Mouse (Mus musculus) kidney, adult 2 months (tissue): ENCODE results near the gene Ngf. TPM values are rescaled to one million over a fixed set of nuclear protein-coding genes. Genes with fewer than 3 reads are reported as not detected.

ENCODE experiments used
- DNase-seq: peaks from one replicate; pipeline ENCODE4 v3.0.0; 2021
- H3K27ac ChIP-seq: fragments of 200-500 bp; 2 replicates; pipeline ENCODE4 v1.5.1; 2012; ENCODE audit warnings: low read depth, low read length, control low read depth, inconsistent platforms; ENCODE audit not compliant: insufficient read depth
- H3K27me3 ChIP-seq: fragments of 200-500 bp; replicated peaks from 2 replicates; pipeline ENCODE4 v1.6.1; 2012; ENCODE audit warnings: mild to moderate bottlenecking, moderate library complexity, low read length, inconsistent platforms; ENCODE audit not compliant: control insufficient read depth, insufficient read depth
- H3K36me3 ChIP-seq: fragments of 200-500 bp; 2 replicates; pipeline ENCODE4 v1.6.1; 2012; ENCODE audit warnings: mild to moderate bottlenecking, moderate library complexity, low read length, inconsistent platforms; ENCODE audit not compliant: control insufficient read depth, insufficient read depth
- H3K4me1 ChIP-seq: fragments of 200-500 bp; 2 replicates; pipeline ENCODE4 v1.6.1; 2011; ENCODE audit warnings: low read length; ENCODE audit not compliant: control insufficient read depth, insufficient read depth
- H3K4me3 ChIP-seq: fragments of 200-500 bp; 2 replicates; pipeline ENCODE4 v1.5.1; 2011; ENCODE audit warnings: mild to moderate bottlenecking, low read depth, low read length, control low read depth; ENCODE audit not compliant: insufficient read depth
- CTCF ChIP-seq: fragments of 200-500 bp; conservative IDR thresholded peaks from 2 replicates; pipeline ENCODE4 v1.5.1; 2011; ENCODE audit warnings: low read depth, mild to moderate bottlenecking, control low read depth, low read length, moderate library complexity, mixed read lengths; ENCODE audit not compliant: insufficient read depth, insufficient read length
- POLR2A ChIP-seq: fragments of 200-500 bp; IDR thresholded peaks from one replicate; pipeline ENCODE4 v1.6.1; 2011; ENCODE audit warnings: low read depth, low read length, control low read depth
- WGBS: fragments of 180-500 bp; shearing (Covaris S2); methylation state at CpG from one replicate; pipeline ENCODE4 v1.1.7; 2018; 5-methylcytosine and 5-hydroxymethylcytosine counted together
- polyA plus RNA-seq: library from polyadenylated mRNA; depleted of rRNA; stranded (reverse); fragments of >200 nt; gene quantifications from 2 replicates; pipeline ENCODE4 v1.2.3, GENCODE M21; 2012

The Ngf gene
- polyA plus RNA-seq, 1 experiment: 17.0 TPM

DNA sequence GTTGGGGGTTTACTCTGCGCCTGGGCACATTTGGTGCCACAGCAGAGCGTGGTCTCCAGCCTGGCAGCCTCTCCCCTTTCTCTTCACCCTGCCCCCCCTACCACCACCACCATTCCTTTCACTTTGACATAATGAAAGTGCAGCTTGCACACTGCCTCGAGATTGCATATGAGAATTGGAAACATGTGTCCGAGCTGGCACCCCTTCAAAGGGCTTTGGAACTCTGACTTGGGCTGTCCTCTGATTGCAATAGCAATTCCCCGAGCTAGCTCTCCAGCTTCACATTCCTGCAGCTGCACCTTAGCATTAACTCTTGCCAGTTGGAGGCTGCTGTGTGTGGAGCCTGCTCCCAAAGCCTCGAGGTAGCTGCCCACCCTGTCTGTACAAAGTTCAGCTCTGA, 56.8 kb downstream of the Ngf start:
- 54% methylated on average over 6 of the region's 6 CpGs for WGBS
- no peak for TF ChIP-seq CTCF
- no peak for TF ChIP-seq POLR2A
- Histone ChIP-seq H3K27me3 (no peaks in the 10 kb centered on the region), H3K4me1 (no peaks in the 10 kb centered on the region), H3K27ac (no peak overlapping the region), H3K36me3 (no peaks in the 10 kb centered on the region), H3K4me3 (no peak overlapping the region)
- peak; percentile 14 for DNase-seq

DNA sequence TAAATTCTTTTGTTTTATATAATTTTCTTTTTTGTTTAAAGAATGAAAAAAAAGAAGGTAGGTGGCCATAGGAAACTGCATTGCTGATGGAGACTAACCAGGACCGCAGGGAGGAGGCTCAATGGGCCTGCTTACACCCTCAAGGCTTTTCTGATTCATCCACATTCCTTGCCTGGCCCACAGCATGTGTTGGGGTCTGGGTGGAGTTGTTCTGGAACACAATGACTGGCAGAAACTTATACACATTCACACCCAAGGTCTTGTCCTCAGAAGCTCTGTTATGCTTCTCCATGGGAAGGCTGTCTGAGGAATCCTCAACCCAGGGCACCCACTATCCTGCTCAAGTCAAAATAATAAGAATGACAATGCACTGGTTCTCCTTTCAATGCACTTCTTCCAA, 65.0 kb downstream of the Ngf start:
- no peaks in the 10 kb centered on the region for H3K27me3 ChIP-seq
- WGBS: 88% methylated on average over 1 of the region's 1 CpGs

DNA sequence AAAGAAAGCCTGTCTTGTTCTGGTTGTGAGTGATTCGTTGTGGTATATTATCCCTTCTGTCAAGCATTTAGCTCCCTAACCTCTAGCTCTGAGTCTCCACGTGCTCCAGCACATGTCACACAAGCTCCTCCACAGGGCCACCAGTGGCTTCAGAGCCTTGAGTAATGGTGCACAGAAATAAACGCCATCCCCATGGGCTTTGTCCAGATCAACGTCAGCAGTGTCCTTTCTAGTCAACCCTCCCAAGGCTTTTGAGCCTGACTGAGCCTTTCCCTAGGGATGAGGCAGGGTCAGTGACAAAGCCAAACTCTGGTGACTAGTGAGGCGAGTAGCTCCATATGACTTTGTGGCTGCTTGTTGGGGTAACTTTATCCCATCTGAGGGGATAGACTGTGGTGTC, 73.9 kb downstream of the Ngf start:
- no peak overlapping the region for H3K4me3 ChIP-seq
- peak; percentile 17 for DNase-seq
- no peaks in the 10 kb centered on the region for H3K27me3 ChIP-seq
- H3K4me1 ChIP-seq: peaks cover 4% of the 10 kb centered on the region; the same call in 1 of the 2 replicates
- H3K36me3 ChIP-seq: no peaks in the 10 kb centered on the region
- no peak for TF ChIP-seq CTCF
- TF ChIP-seq POLR2A: no peak
- 66% methylated on average over 5 of the region's 5 CpGs for WGBS
- no peak overlapping the region for H3K27ac ChIP-seq

More for the DNA sequence above, 65.0 kb downstream of the Ngf start:
- H3K4me1 ChIP-seq: no peaks in the 10 kb centered on the region
- TF ChIP-seq CTCF (no peak), POLR2A (no peak)
- no peaks in the 10 kb centered on the region for H3K36me3 ChIP-seq
- no peak overlapping the region for H3K27ac ChIP-seq
- no peak overlapping the region for H3K4me3 ChIP-seq
- no peak for DNase-seq

DNA sequence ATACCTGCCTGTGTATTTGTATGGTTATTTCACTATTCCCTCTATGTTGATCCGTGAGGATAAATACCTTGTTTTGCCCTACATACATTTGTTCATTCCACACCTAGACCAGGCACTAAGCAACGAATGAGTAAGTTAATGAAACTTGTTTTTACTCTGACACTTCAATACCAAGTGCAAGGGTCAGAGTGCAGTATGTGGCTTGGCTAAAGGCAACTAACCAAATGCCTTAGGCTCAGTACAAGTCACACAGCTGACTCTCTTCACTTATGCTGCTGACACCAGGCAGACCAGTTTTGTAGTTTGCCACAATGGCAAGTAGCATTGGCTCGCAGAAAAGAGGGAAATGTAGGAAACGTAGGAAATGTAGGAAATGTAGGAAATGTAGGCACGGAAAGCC, 77.8 kb downstream of the Ngf start:
- Histone ChIP-seq H3K4me3 (no peak overlapping the region), H3K4me1 (peaks cover 4% of the 10 kb centered on the region; the same call in 1 of the 2 replicates), H3K27me3 (no peaks in the 10 kb centered on the region), H3K27ac (no peak overlapping the region), H3K36me3 (no peaks in the 10 kb centered on the region)
- WGBS: 66% methylated on average over 5 of the region's 5 CpGs
- no peak for TF ChIP-seq POLR2A
- DNase-seq: peak; percentile 61

DNA sequence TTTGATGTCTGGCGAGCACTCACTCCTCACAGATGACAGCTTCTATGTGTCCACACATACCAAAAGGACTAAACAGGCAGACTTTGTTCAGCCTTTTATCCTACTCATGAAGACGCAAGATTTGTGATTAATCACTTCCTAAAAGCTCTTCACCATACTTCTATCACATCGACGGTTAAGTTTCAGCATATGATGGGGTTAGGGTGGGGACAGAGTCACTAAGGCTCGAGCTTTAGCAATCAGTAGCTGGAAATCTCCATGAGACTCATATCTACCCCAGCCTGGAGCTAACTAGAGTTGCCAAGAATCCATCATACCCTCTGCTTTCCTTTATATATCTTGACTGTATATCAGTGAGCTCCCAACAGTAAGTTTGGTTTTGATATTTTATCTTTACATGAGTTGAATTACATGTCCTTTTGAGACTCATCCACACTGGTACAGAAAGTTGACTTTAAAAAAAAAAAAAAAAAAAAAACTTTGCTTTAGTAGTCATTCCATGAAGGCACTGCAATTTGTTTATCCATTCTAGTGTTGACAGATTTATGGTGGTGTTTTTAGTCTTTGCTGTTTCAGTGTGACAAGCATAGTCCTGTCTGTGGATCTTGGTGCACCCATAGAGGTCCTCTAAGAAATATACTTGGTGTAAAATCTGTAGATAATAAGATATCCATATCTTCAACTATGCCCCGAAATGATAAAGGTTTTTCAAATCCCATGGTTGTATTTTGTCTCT, 84.4 kb downstream of the Ngf start:
- Histone ChIP-seq H3K36me3 (no peaks in the 10 kb centered on the region), H3K27ac (no peak overlapping the region), H3K4me3 (no peak overlapping the region), H3K27me3 (no peaks in the 10 kb centered on the region), H3K4me1 (no peaks in the 10 kb centered on the region)
- no peak for DNase-seq
- TF ChIP-seq POLR2A (no peak), CTCF (no peak)
- 73% methylated on average over 6 of the region's 6 CpGs for WGBS

DNA sequence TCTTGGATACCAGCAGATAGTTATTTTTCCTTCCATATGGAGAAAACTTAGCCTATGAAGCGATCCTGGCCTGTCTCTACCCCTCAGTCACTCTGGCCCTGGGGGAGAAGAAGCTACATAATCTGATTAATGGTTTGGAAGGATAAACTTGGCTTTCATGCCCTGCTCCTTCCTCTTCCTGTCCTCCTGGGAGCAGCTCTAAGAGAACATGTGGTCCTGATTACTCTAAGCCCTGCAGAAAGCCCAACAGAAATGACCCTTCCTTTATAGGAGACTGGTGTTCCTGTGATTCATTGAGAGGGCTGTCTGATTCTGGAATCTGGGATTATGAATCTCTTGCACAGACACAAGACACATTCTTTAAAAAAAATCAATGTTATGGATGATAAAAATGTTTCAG, 86.4 kb downstream of the Ngf start:
- no peak overlapping the region for H3K27ac ChIP-seq
- H3K4me1 ChIP-seq: no peaks in the 10 kb centered on the region
- peak; percentile 29 for DNase-seq
- no peak for TF ChIP-seq CTCF
- no peak for TF ChIP-seq POLR2A
- H3K36me3 ChIP-seq: no peaks in the 10 kb centered on the region
- no peak overlapping the region for H3K4me3 ChIP-seq
- WGBS: 54% methylated on average over 1 of the region's 1 CpGs
- no peaks in the 10 kb centered on the region for H3K27me3 ChIP-seq

DNA sequence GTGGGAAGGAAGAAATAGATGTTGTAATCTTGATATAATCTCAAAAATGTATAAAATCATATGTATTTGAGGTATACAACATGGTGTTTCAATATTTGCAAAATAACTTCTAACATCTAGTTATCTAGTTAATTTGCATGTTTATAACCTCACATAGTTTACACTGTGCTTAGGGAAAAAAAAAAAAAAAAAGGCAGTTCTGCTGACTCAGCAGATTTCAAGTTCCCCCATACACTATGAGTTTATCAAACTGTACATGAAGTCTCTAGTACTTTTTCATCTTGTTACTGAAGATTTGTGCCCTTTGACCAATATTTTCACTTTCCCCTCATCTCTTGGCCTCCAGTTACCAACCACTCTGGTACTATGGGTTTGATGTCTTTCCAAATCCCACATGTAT, 86.9 kb downstream of the Ngf start:
- H3K36me3 ChIP-seq: no peaks in the 10 kb centered on the region

More for the DNA sequence above, 86.9 kb downstream of the Ngf start:
- Histone ChIP-seq H3K27ac (no peak overlapping the region), H3K4me1 (no peaks in the 10 kb centered on the region), H3K4me3 (no peak overlapping the region), H3K27me3 (no peaks in the 10 kb centered on the region)
- TF ChIP-seq CTCF (no peak), POLR2A (no peak)
- no peak for DNase-seq
